Mouse (Mus musculus): ENCODE results near the gene Edn3. TPM values are rescaled to one million over a fixed set of nuclear protein-coding genes. Genes with fewer than 3 reads are reported as not detected.

Edn3 gene
- total and polyA plus RNA-seq, 2 experiments from 2014 or later = 6.0 to 6.1 TPM

- TF ChIP-seq CTCF (IDR thresholded peaks at IDR 0.05) = no peak
- no peaks in the 10 kb centered on the region for H3K36me3 ChIP-seq (ENCODE audit: insufficient read depth, low read length)
- no peak overlapping the region for H3K4me2 ChIP-seq (ENCODE audit: low read depth, low read length, poor library complexity, severe bottlenecking)
- H3K9ac ChIP-seq (replicated peaks; ENCODE audit: low read length, poor library complexity, severe bottlenecking) = no peak overlapping the region
- 0 out of 2 replicates have a peak, but pooled peaks cover 2% of the 10 kb centered on the region for H3K9me3 ChIP-seq (ENCODE audit: low read length)
- WGBS = 97% methylated on average over 1 of the region's 1 CpGs
- DNase-seq (ENCODE audit: low spot score) = no peak
- no peak overlapping the region for H3K27ac ChIP-seq (ENCODE audit: low read depth, low read length)
- H3K4me1 ChIP-seq (ENCODE audit: insufficient read depth, low read length) = no peaks in the 10 kb centered on the region
- no peak overlapping the region for H3K4me3 ChIP-seq (ENCODE audit: low read depth, low read length)
- no peak for ATAC-seq (ENCODE audit: low FRiP score)
- no peaks in the 10 kb centered on the region for H3K27me3 ChIP-seq (ENCODE audit: insufficient read depth, low read length)
These were observed 43.2 kb downstream of the Edn3 start for GRCm38 (mm10) chr2:174803661-174804060.

- Histone ChIP-seq H3K36me3 (ENCODE audit: insufficient read depth, low read length) (no peaks in the 10 kb centered on the region), H3K4me3 (ENCODE audit: low read depth, low read length) (no peak overlapping the region), H3K27me3 (ENCODE audit: insufficient read depth, low read length) (no peaks in the 10 kb centered on the region), H3K9me3 (ENCODE audit: low read length) (0 out of 2 replicates have a peak, but pooled peaks cover 2% of the 10 kb centered on the region), H3K4me2 (ENCODE audit: low read depth, low read length, poor library complexity, severe bottlenecking) (no peak overlapping the region), H3K4me1 (ENCODE audit: insufficient read depth, low read length) (no peaks in the 10 kb centered on the region), H3K9ac (replicated peaks; ENCODE audit: low read length, poor library complexity, severe bottlenecking) (no peak overlapping the region), H3K27ac (ENCODE audit: low read depth, low read length) (no peak overlapping the region)
- TF ChIP-seq CTCF (IDR thresholded peaks at IDR 0.05) = no peak
- ATAC-seq (ENCODE audit: low FRiP score) = no peak
- WGBS = 55% methylated on average over 2 of the region's 2 CpGs
- no peak for DNase-seq (ENCODE audit: low spot score)
These were observed 47.5 kb downstream of the Edn3 start for GRCm38 (mm10) chr2:174807900-174808299.

GRCm38 (mm10) chr2:174809296-174809695 is 48.9 kb downstream of the Edn3 start:
- Histone ChIP-seq H3K4me1 (ENCODE audit: insufficient read depth, low read length) (no peaks in the 10 kb centered on the region), H3K9me3 (ENCODE audit: low read length) (0 out of 2 replicates have a peak, but pooled peaks cover under 1% of the 10 kb centered on the region), H3K36me3 (ENCODE audit: insufficient read depth, low read length) (no peaks in the 10 kb centered on the region), H3K9ac (replicated peaks; ENCODE audit: low read length, poor library complexity, severe bottlenecking) (no peak overlapping the region), H3K27ac (ENCODE audit: low read depth, low read length) (no peak overlapping the region), H3K4me2 (ENCODE audit: low read depth, low read length, poor library complexity, severe bottlenecking) (no peak overlapping the region), H3K4me3 (ENCODE audit: low read depth, low read length) (no peak overlapping the region), H3K27me3 (ENCODE audit: insufficient read depth, low read length) (no peaks in the 10 kb centered on the region)
- TF ChIP-seq CTCF (IDR thresholded peaks at IDR 0.05) = no peak
- ATAC-seq (ENCODE audit: low FRiP score) = no peak
- DNase-seq (ENCODE audit: low spot score) = no peak
- 83% methylated on average over 4 of the region's 4 CpGs for WGBS

- Histone ChIP-seq H3K36me3 (ENCODE audit: insufficient read depth, low read length) (no peaks in the 10 kb centered on the region), H3K27me3 (ENCODE audit: insufficient read depth, low read length) (no peaks in the 10 kb centered on the region), H3K9ac (replicated peaks; ENCODE audit: low read length, poor library complexity, severe bottlenecking) (no peak overlapping the region), H3K4me1 (ENCODE audit: insufficient read depth, low read length) (no peaks in the 10 kb centered on the region), H3K27ac (ENCODE audit: low read depth, low read length) (no peak overlapping the region), H3K4me2 (ENCODE audit: low read depth, low read length, poor library complexity, severe bottlenecking) (no peak overlapping the region), H3K4me3 (ENCODE audit: low read depth, low read length) (no peak overlapping the region), H3K9me3 (ENCODE audit: low read length) (no peaks in the 10 kb centered on the region)
- DNase-seq (ENCODE audit: low spot score) (no peak), ATAC-seq (ENCODE audit: low FRiP score) (no peak)
- TF ChIP-seq CTCF (IDR thresholded peaks at IDR 0.05) = no peak
- WGBS = 80% methylated on average over 11 of the region's 11 CpGs
These were observed 52.9 kb downstream of the Edn3 start for GRCm38 (mm10) chr2:174813306-174813705.

DNA sequence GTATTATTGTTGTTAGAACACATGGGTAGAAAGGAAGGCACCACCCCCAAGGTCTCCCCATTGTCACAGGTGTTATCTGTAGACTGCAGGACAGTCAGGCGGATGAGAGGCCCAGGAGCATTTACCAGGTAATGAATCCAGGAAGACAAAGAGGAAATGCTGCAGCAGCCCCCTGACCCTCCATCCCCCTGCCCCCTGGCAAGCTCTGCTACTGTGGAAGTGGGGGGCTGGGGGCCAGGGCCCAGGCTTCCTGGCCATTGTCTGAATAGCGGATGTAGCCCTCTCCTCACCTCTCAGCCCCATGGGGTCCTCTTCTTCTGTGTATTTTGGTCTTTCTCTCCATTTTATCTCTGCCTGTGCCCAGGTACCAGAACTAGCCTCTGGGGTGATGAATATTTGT is 55.7 kb downstream of the Edn3 start:
- H3K27ac ChIP-seq (ENCODE audit: low read depth, low read length) = no peak overlapping the region
- H3K27me3 ChIP-seq (ENCODE audit: insufficient read depth, low read length) = no peaks in the 10 kb centered on the region
- ATAC-seq (ENCODE audit: low FRiP score) = no peak
- H3K9ac ChIP-seq (replicated peaks; ENCODE audit: low read length, poor library complexity, severe bottlenecking) = no peak overlapping the region
- H3K9me3 ChIP-seq (ENCODE audit: low read length) = no peaks in the 10 kb centered on the region
- H3K4me3 ChIP-seq (ENCODE audit: low read depth, low read length) = no peak overlapping the region
- H3K36me3 ChIP-seq (ENCODE audit: insufficient read depth, low read length) = no peaks in the 10 kb centered on the region
- H3K4me1 ChIP-seq (ENCODE audit: insufficient read depth, low read length) = no peaks in the 10 kb centered on the region
- H3K4me2 ChIP-seq (ENCODE audit: low read depth, low read length, poor library complexity, severe bottlenecking) = no peak overlapping the region
- WGBS = 88% methylated on average over 2 of the region's 2 CpGs
- no peak for TF ChIP-seq CTCF (IDR thresholded peaks at IDR 0.05)
- DNase-seq (ENCODE audit: low spot score) = no peak

DNA sequence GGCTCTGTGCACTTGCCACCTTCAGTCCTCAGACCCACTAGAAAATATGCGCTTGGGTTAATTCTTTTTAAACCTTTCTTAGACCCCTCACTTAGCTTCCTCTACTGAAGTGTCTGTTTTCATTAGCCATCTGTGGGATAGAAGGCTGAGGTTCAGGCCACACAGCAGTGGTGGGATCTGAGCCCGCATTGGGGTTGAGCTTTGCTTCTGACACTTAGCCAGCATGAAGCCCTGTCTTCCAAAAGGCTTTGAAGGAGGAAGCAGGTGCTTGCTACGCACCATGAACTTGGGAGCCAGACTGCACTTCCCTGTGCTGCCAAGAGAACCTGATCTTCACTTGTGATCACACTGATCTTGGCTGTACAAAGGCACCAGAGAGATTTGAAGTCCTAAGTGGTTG is 59.9 kb downstream of the Edn3 start:
- Histone ChIP-seq H3K27me3 (ENCODE audit: insufficient read depth, low read length) (no peaks in the 10 kb centered on the region), H3K36me3 (ENCODE audit: insufficient read depth, low read length) (no peaks in the 10 kb centered on the region), H3K27ac (ENCODE audit: low read depth, low read length) (no peak overlapping the region), H3K9ac (replicated peaks; ENCODE audit: low read length, poor library complexity, severe bottlenecking) (no peak overlapping the region), H3K4me2 (ENCODE audit: low read depth, low read length, poor library complexity, severe bottlenecking) (no peak overlapping the region), H3K4me1 (ENCODE audit: insufficient read depth, low read length) (no peaks in the 10 kb centered on the region), H3K4me3 (ENCODE audit: low read depth, low read length) (no peak overlapping the region), H3K9me3 (ENCODE audit: low read length) (no peaks in the 10 kb centered on the region)
- no peak for TF ChIP-seq CTCF (IDR thresholded peaks at IDR 0.05)
- 79% methylated on average over 3 of the region's 3 CpGs for WGBS
- DNase-seq (ENCODE audit: low spot score) (no peak), ATAC-seq (ENCODE audit: low FRiP score) (no peak)

Data from midbrain, postnatal 0 days (tissue).